Mouse (Mus musculus) T-cell, adult 2 months (primary cell): ENCODE results near the gene Cfc1.

Experiments
- DNase-seq: peaks from one replicate; pipeline ENCODE4 v3.0.0; 2022; ENCODE audit warnings: low spot score

The Cfc1 gene

DNA sequence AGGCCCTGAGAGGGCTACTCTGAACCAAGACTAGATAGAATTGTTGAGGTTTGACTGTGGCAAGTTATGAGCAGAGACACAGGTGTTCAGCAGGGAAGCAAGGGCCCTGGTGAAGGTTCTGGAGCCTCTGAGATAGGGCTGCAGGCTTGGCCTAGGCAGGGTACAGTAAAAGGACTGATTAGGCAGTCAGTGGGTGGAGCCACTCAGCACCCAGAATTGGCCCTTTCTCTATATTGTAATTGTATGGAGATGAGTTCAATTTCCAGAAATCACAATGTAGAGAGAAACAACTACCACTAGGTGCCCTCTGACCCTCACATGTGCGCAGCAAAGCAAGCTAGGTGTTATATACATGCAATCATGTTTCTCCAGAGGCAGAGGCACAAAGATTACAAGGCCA lies 18.2 kb downstream of the Cfc1 start:
- DNase-seq, result no peak

DNA sequence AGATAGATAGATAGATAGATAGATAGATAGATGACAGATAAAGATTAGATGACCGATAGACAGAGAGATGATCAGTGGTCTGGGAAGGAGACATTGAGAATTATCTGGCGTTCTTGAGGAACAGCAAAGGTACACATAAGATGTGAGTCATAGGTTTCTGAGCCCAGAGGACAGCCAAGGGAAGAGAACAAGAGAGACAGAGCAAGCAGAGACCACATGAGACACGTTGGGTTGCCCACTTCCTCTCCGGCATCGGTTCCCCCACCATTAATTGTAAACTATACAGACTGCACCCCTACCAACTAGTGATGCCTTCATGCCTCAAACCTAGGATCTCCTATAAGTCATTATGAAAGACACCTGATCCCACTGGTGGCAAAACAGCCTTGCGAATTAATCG lies 18.8 kb downstream of the Cfc1 start:
- DNase-seq, result peak; percentile 4

- no peak for DNase-seq
Observed at GRCm38 (mm10) chr1:34560843-34561242, 25.4 kb downstream of the Cfc1 start, which contains the start of gene Prss40. Gene Prss40, minus strand, starts transcription at chr1:34560943.

GRCm38 (mm10) chr1:34564383-34565045 lies 29.1 kb downstream of the Cfc1 start:
- DNase-seq, result no peak

- DNase-seq, result no peak
Observed at GRCm38 (mm10) chr1:34568120-34568519, 32.7 kb downstream of the Cfc1 start.

- DNase-seq, result no peak
Observed at GRCm38 (mm10) chr1:34569876-34570275, 34.4 kb downstream of the Cfc1 start.

DNA sequence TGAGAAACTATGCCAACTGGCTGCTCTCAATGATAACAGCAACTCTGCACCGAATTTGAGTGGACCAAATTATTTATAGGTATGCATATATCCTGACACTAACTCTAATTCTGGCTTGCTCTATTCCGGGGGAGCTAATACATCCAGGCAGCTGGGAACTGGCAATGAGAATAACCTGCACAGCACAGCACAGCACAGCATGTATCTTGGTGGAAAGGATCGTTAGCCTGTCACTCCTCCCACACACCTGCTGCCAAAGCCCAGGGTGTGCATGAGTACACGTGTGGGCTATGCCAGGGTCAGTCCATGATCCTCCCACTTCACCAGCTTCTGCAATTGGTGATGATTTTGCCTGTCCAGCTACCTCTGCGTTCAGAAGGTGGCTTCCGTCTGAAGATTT lies 36.0 kb downstream of the Cfc1 start:
- no peak for DNase-seq

GRCm38 (mm10) chr1:34573221-34573620 lies 37.8 kb downstream of the Cfc1 start:
- no peak for DNase-seq

GRCm38 (mm10) chr1:34578851-34579781 lies 43.7 kb downstream of the Cfc1 start, which contains the start of gene Amer3:
Gene Amer3, plus strand, starts transcription at chr1:34579657.
- DNase-seq, result peak; percentile 15

DNA sequence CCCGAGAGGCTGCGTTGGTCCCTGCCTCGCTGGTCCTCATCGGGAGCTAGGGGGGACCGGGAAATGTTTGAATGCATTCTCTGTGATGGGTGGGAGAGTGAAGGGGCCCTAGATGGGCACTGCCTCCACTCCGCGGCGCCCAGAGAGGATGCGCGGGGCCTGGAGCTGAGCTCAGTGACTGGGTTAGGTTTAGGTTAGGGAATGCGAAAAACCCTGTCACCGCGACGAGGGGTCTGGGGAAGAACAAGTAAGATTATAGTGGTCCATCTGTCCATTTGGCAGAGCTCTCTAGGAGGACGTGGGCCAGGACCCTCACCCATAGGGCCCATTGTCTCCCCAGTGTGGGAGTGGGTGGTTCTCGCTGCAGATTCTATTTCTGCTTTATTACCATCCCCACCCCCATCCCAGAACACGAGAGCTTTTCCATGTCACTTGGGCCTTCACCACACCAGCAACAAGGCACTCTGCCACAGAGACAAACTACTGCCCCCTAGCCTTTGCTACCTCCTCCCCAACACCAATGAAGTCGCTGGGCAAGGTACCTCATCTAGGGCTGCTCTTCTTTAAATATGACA lies 44.4 kb downstream of the Cfc1 start:
- no peak for DNase-seq

DNA sequence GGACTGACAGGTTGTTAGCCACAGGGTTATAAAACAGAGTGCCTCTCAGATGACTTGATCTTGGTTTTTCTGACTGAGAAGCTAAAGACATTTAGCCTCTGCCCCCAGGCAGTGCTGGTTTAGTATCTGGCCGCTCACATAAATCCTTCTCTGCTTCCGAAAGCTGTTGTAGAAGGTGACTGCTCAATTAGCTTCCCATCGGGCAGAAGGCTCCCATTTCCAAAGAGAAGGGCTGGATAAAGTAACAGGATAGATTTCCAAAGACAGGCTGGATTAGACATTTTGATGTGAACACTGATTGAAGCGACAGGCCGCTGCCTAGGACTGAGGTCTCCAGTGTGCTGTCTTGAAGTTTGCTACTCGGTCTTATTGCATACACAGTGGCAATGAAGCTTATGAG lies 46.8 kb downstream of the Cfc1 start:
- no peak for DNase-seq

GRCm38 (mm10) chr1:34583821-34584263 lies 48.4 kb downstream of the Cfc1 start:
- no peak for DNase-seq

GRCm38 (mm10) chr1:34584736-34585135 lies 49.3 kb downstream of the Cfc1 start:
- DNase-seq, result no peak

GRCm38 (mm10) chr1:34587298-34588096 lies 52.0 kb downstream of the Cfc1 start:
- DNase-seq, result no peak
